Comparison of ENCODE assay signal across 9 mouse cellular contexts in the genomic region with DNA sequence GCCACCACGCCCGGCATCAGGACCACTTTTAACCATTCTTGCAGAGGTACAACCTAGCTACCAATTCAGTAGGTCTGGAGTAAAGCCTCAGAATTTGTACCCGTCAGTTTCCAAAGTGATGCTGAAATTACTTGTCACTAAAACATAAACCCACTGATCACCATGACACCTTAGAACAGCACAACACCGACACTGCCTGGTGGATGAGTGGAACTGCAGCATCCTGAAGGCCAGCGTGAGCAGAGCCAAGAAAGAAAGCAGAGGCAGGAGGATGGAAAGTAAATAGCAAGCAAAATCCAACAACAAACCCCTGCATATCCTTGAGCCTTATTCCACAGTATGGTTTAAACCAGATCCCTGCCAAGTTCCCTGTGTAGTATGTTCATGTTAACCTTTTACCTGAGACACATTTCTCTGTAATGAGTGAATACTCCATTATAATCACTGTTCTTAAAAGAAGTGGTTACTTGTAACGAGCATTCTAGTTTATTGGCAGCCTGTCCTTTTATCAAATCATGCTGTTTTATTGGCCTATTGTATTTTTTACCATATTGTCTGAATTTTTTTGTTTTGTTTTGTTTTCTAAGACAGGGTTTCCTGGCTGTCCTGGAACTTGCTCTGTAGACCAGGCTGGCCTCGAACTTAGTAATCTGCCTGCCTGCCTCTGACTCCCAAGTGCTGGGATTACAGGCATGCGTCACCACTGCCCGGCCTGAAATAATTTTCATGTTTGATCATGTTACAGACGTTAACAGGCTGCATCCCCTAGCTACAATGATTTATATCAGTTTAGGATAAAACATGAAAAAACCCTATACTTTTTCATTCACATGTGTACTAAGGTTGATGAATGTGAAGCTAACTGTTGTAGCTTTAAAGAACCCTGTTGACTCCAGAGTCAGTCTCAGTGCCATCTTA. TPM values are rescaled to one million over a fixed set of nuclear protein-coding genes. Genes with fewer than 3 reads are reported as not detected.
A peak's percentile ranks its signal among the peaks of the same experiment; 100 is the strongest.
DNase-seq lines count a peak whose midpoint lies in the region; ATAC-seq and TF ChIP-seq lines count a peak whose summit lies in the region.
"Had no signal": no experiment of that assay in that cellular context is flagged by ENCODE, and none has a peak within 500 bp of the region (broad histone marks: within the 10 kb centered on the region; RNA-seq: fewer than 3 reads in every experiment).

No protein-coding gene starts in this region.

- H3K27ac ChIP-seq in kidney, postnatal 0 days: no peak overlapping the region
- no peak overlapping the region for H3K27ac ChIP-seq in hindbrain, embryonic 14.5 days
- H3K27ac ChIP-seq: neural tube, embryonic 13.5 days had no signal

- no peaks in the 10 kb centered on the region for H3K27me3 ChIP-seq in kidney, postnatal 0 days (ENCODE audit: insufficient read depth, low read length)
- H3K27me3 ChIP-seq in hindbrain, embryonic 14.5 days (ENCODE audit: control insufficient read depth, insufficient read depth, low read length): no peaks in the 10 kb centered on the region
- H3K27me3 ChIP-seq: neural tube, embryonic 13.5 days had no signal

- 70% methylated on average over 10 of the region's 10 CpGs for WGBS in kidney, postnatal 0 days
- 75% methylated on average over 10 of the region's 10 CpGs for WGBS in hindbrain, embryonic 14.5 days
- 69% methylated on average over 10 of the region's 10 CpGs for WGBS in lung, adult 2 months

- peak; percentile 42 for DNase-seq in kidney, postnatal 0 days (ENCODE audit: low spot score)
- no peak for DNase-seq in kidney, postnatal 25 days
- peak; percentile 80 for DNase-seq in NIH3T3 (ENCODE audit: low read depth)
- DNase-seq in cerebellum, postnatal 36 days: peak; percentile 14 to 22
- DNase-seq in hindbrain, embryonic 14.5 days (ENCODE audit: low spot score): peak; percentile 46
- DNase-seq in lung, adult 2 months: peak; percentile 34
- DNase-seq in right cerebral cortex, postnatal 25 days: peak; percentile 29
- no peak for DNase-seq in urinary bladder, adult 18-20 months (ENCODE audit: low spot score in 2 of 2)

- H3K4me3 ChIP-seq in kidney, postnatal 0 days (replicated peaks; ENCODE audit: low read depth, low read length): no peak overlapping the region
- no peak overlapping the region for H3K4me3 ChIP-seq in hindbrain, embryonic 14.5 days (replicated peaks; ENCODE audit: low read length)
- H3K4me3 ChIP-seq in lung, adult 2 months (replicated peaks; ENCODE audit: extremely low read depth, low read depth, low read length): no peak overlapping the region
- H3K4me3 ChIP-seq: neural tube, embryonic 13.5 days had no signal

- no peak for ATAC-seq in kidney, postnatal 0 days (replicated peaks; ENCODE audit: low FRiP score, low read depth)
- ATAC-seq in hindbrain, embryonic 14.5 days (ENCODE audit: low FRiP score): no peak; the same call in 1 of the 2 replicates

- no peak for TF ChIP-seq POLR2A in lung, adult 2 months (IDR thresholded peaks at IDR 0.05; ENCODE audit: borderline replicate concordance, extremely low read depth, low read depth, low read length)

- no peaks in the 10 kb centered on the region for H3K4me1 ChIP-seq in kidney, postnatal 0 days (replicated peaks; ENCODE audit: insufficient read depth, low read length)
- no peaks in the 10 kb centered on the region for H3K4me1 ChIP-seq in hindbrain, embryonic 14.5 days (replicated peaks; ENCODE audit: control insufficient read depth, insufficient read depth, low read length)
- H3K4me1 ChIP-seq in lung, adult 2 months (ENCODE audit: control insufficient read depth, insufficient read depth, low read length): no peaks in the 10 kb centered on the region
- H3K4me1 ChIP-seq: neural tube, embryonic 13.5 days had no signal

- peak; percentile 64 for TF ChIP-seq CTCF in kidney, postnatal 0 days (IDR thresholded peaks at IDR 0.05; ENCODE audit: low read depth)
- peak; percentile 75 for TF ChIP-seq CTCF in lung, adult 2 months (IDR thresholded peaks at IDR 0.05; ENCODE audit: insufficient read depth, low read length)

- no peaks in the 10 kb centered on the region for H3K9me3 ChIP-seq in kidney, postnatal 0 days (replicated peaks; ENCODE audit: low read length)
- no peaks in the 10 kb centered on the region for H3K9me3 ChIP-seq in hindbrain, embryonic 14.5 days (ENCODE audit: control insufficient read depth, low read length)
- H3K9me3 ChIP-seq: neural tube, embryonic 13.5 days had no signal

- peaks cover 15% of the 10 kb centered on the region; the same call in 1 of the 2 replicates for H3K36me3 ChIP-seq in kidney, postnatal 0 days (ENCODE audit: insufficient read depth, low read length)
- H3K36me3 ChIP-seq in hindbrain, embryonic 14.5 days (replicated peaks; ENCODE audit: control insufficient read depth, insufficient read depth): peaks cover 39% of the 10 kb centered on the region

- no peak overlapping the region for H3K4me2 ChIP-seq in kidney, postnatal 0 days (ENCODE audit: low read length)
- H3K4me2 ChIP-seq in hindbrain, embryonic 14.5 days (replicated peaks): no peak overlapping the region
- H3K4me2 ChIP-seq: neural tube, embryonic 13.5 days had no signal

- H3K9ac ChIP-seq in kidney, postnatal 0 days (ENCODE audit: low read depth, low read length): no peak overlapping the region
- H3K9ac ChIP-seq in hindbrain, embryonic 14.5 days: no peak overlapping the region
- H3K9ac ChIP-seq: neural tube, embryonic 13.5 days had no signal

RNA-seq across cellular contexts. Expression of gene Shcbp1l, which starts 26.5 kb away (rescaled TPM):
- polyA plus RNA-seq in kidney, postnatal 0 days (2015; fragmentation: Nextera tagmentation; extraction: Ambion mirVana): 0.23 and 0.39 TPM in 2 replicates
- 0.56 and 0.85 TPM in 2 replicates for polyA plus RNA-seq in hindbrain, embryonic 14.5 days (2014; fragmentation: Nextera tagmentation; extraction: Ambion mirVana)
- polyA plus RNA-seq in lung, adult 2 months (2012; rRNA removed): 0.13 and 0.28 TPM in 2 replicates

RNA-seq across cellular contexts. Expression of gene Dhx9, which starts 36.0 kb away (rescaled TPM):
- 26.0 and 26.4 TPM in 2 replicates for polyA plus RNA-seq in kidney, postnatal 0 days (2015; fragmentation: Nextera tagmentation; extraction: Ambion mirVana)
- polyA plus RNA-seq in hindbrain, embryonic 14.5 days (2014; fragmentation: Nextera tagmentation; extraction: Ambion mirVana): 23.7 and 26.2 TPM in 2 replicates
- polyA plus RNA-seq in lung, adult 2 months (2012; rRNA removed): 8.0 and 16.1 TPM in 2 replicates

Comparison
In these comparisons a context has a peak if more than half of its experiments do, and no peak if none do; other contexts are left out.
1. DNase-seq: peak in kidney, postnatal 0 days (single experiment), NIH3T3 (single experiment), cerebellum, postnatal 36 days (2 of 2), hindbrain, embryonic 14.5 days (single experiment), lung, adult 2 months (single experiment) and right cerebral cortex, postnatal 25 days (single experiment); none in kidney, postnatal 25 days (0 of 2) and urinary bladder, adult 18-20 months (0 of 2).